Mouse (Mus musculus): ENCODE data around the gene Alkal2. TPM values are rescaled to one million over a fixed set of nuclear protein-coding genes. Genes with fewer than 3 reads are reported as not detected.
A peak's percentile ranks its signal among the peaks of the same experiment; 100 is the strongest.

The Alkal2 gene
- total and polyA plus RNA-seq, 3 experiments, result 0.04 TPM; not detected in 2

GRCm38 (mm10) chr12:30855442-30856159 is 28.5 kb upstream of the Alkal2 start:
- H3K4me3 ChIP-seq (ENCODE audit: control insufficient read depth in 1 of 2, insufficient read depth in 1 of 2, low read depth in 2 of 2, low read length in 2 of 2), result no peak overlapping the region
- H3K9ac ChIP-seq (ENCODE audit: control insufficient read depth, low read depth, low read length, poor library complexity, severe bottlenecking), result no peak overlapping the region
- DNase-seq (ENCODE audit: low read depth, low spot score), result peak; percentile 24
- H3K4me1 ChIP-seq (ENCODE audit: control insufficient read depth in 1 of 2, insufficient read depth in 2 of 2, low read length in 2 of 2), result no peaks in the 10 kb centered on the region
- H3K9me3 ChIP-seq (replicated peaks; ENCODE audit: insufficient read depth, low read length), result no peaks in the 10 kb centered on the region
- no peaks in the 10 kb centered on the region for H3K79me2 ChIP-seq (ENCODE audit: control insufficient read depth, insufficient read depth, low read length, poor library complexity)
- no peaks in the 10 kb centered on the region for H3K27me3 ChIP-seq (ENCODE audit: control insufficient read depth in 1 of 2, insufficient read depth in 2 of 2, low read length in 2 of 2)
- no peak overlapping the region for H3K27ac ChIP-seq (ENCODE audit: control insufficient read depth, low read depth, low read length)
- TF ChIP-seq SMC3 (IDR thresholded peaks at IDR 0.05; ENCODE audit: low read depth, low read length) (no peak), MAFK (IDR thresholded peaks at IDR 0.05; ENCODE audit: borderline replicate concordance, low read depth, low read length) (no peak), ZMIZ1 (IDR thresholded peaks at IDR 0.05; ENCODE audit: low read depth, low read length) (no peak), ETS1 (IDR thresholded peaks at IDR 0.05; ENCODE audit: low read depth, low read length) (no peak), MAX (IDR thresholded peaks at IDR 0.05; ENCODE audit: low read length) (no peak), NELFE (IDR thresholded peaks at IDR 0.05; ENCODE audit: low read depth, low read length) (no peak), BHLHE40 (IDR thresholded peaks at IDR 0.05; ENCODE audit: borderline replicate concordance, low read depth, low read length) (no peak), POLR2AphosphoS2 (IDR thresholded peaks at IDR 0.05; ENCODE audit: low read length) (no peak), GABPA (IDR thresholded peaks at IDR 0.05; ENCODE audit: low read depth, low read length) (no peak), TBP (IDR thresholded peaks at IDR 0.05; ENCODE audit: low read depth, low read length) (no peak), RCOR1 (IDR thresholded peaks at IDR 0.05; ENCODE audit: low read depth, low read length) (no peak), USF1 (IDR thresholded peaks at IDR 0.05; ENCODE audit: low read depth, low read length) (no peak), E2F4 (IDR thresholded peaks at IDR 0.05; ENCODE audit: borderline replicate concordance, low read depth, low read length) (no peak), HCFC1 (IDR thresholded peaks at IDR 0.05; ENCODE audit: low read depth, low read length) (no peak), JUND (IDR thresholded peaks at IDR 0.05; ENCODE audit: low read depth, low read length) (no peak), KAT2A (conservative IDR thresholded peaks at IDR 0.05; ENCODE audit: low read depth, low read length) (no peak), NRF1 (IDR thresholded peaks at IDR 0.05; ENCODE audit: insufficient read depth, low read depth, low read length, poor library complexity, severe bottlenecking) (no peak), GATA1 (IDR thresholded peaks at IDR 0.05; ENCODE audit: low read depth, low read length) (no peak), MYC (IDR thresholded peaks at IDR 0.05; ENCODE audit: low read depth, low read length) (no peak)
- no peaks in the 10 kb centered on the region for H3K36me3 ChIP-seq (ENCODE audit: control insufficient read depth in 1 of 2, insufficient read depth in 2 of 2, low read length in 2 of 2)

GRCm38 (mm10) chr12:30856172-30856571 is 27.9 kb upstream of the Alkal2 start:
- Histone ChIP-seq H3K9ac (ENCODE audit: control insufficient read depth, low read depth, low read length, poor library complexity, severe bottlenecking) (no peak overlapping the region), H3K79me2 (ENCODE audit: control insufficient read depth, insufficient read depth, low read length, poor library complexity) (no peaks in the 10 kb centered on the region), H3K27ac (ENCODE audit: control insufficient read depth, low read depth, low read length) (no peak overlapping the region), H3K36me3 (ENCODE audit: control insufficient read depth in 1 of 2, insufficient read depth in 2 of 2, low read length in 2 of 2) (no peaks in the 10 kb centered on the region), H3K4me3 (ENCODE audit: control insufficient read depth in 1 of 2, insufficient read depth in 1 of 2, low read depth in 2 of 2, low read length in 2 of 2) (no peak overlapping the region), H3K27me3 (ENCODE audit: control insufficient read depth in 1 of 2, insufficient read depth in 2 of 2, low read length in 2 of 2) (no peaks in the 10 kb centered on the region), H3K9me3 (replicated peaks; ENCODE audit: insufficient read depth, low read length) (no peaks in the 10 kb centered on the region), H3K4me1 (ENCODE audit: control insufficient read depth in 1 of 2, insufficient read depth in 2 of 2, low read length in 2 of 2) (no peaks in the 10 kb centered on the region)
- TF ChIP-seq TBP (IDR thresholded peaks at IDR 0.05; ENCODE audit: low read depth, low read length), result no peak
- TF ChIP-seq POLR2AphosphoS2 (IDR thresholded peaks at IDR 0.05; ENCODE audit: low read length), result no peak
- TF ChIP-seq POLR2AphosphoS5 (IDR thresholded peaks at IDR 0.05; ENCODE audit: borderline replicate concordance, low read depth, low read length), result no peak
- TF ChIP-seq ETS1 (IDR thresholded peaks at IDR 0.05; ENCODE audit: low read depth, low read length), result no peak
- TF ChIP-seq E2F4 (IDR thresholded peaks at IDR 0.05; ENCODE audit: borderline replicate concordance, low read depth, low read length), result no peak
- no peak for TF ChIP-seq USF2 (IDR thresholded peaks at IDR 0.05; ENCODE audit: borderline replicate concordance in 1 of 2, insufficient read depth in 1 of 2, low read depth in 1 of 2, low read length in 2 of 2)
- no peak for TF ChIP-seq GATA1 (IDR thresholded peaks at IDR 0.05; ENCODE audit: low read depth, low read length)
- TF ChIP-seq POLR2A (IDR thresholded peaks at IDR 0.05; ENCODE audit: control insufficient read depth in 1 of 2, insufficient read depth in 1 of 2, low read depth in 1 of 2, low read length in 2 of 2, poor library complexity in 1 of 2), result no peak
- TF ChIP-seq CHD1 (IDR thresholded peaks at IDR 0.05; ENCODE audit: low read depth, low read length), result no peak
- no peak for TF ChIP-seq ZC3H11A (IDR thresholded peaks at IDR 0.05; ENCODE audit: low read depth, low read length)
- no peak for TF ChIP-seq TAL1 (IDR thresholded peaks at IDR 0.05; ENCODE audit: low read length)
- TF ChIP-seq ZNF384 (IDR thresholded peaks at IDR 0.05; ENCODE audit: low read depth, low read length), result no peak
- TF ChIP-seq ZKSCAN1 (IDR thresholded peaks at IDR 0.05; ENCODE audit: low read depth, low read length), result no peak
- no peak for TF ChIP-seq MAX (IDR thresholded peaks at IDR 0.05; ENCODE audit: low read length)
- no peak for TF ChIP-seq GABPA (IDR thresholded peaks at IDR 0.05; ENCODE audit: low read depth, low read length)
- TF ChIP-seq HCFC1 (IDR thresholded peaks at IDR 0.05; ENCODE audit: low read depth, low read length), result no peak
- no peak for TF ChIP-seq ZMIZ1 (IDR thresholded peaks at IDR 0.05; ENCODE audit: low read depth, low read length)
- no peak for TF ChIP-seq UBTF (IDR thresholded peaks at IDR 0.05; ENCODE audit: borderline replicate concordance, insufficient read depth, low read depth, low read length)
- no peak for TF ChIP-seq CTCF (IDR thresholded peaks at IDR 0.05 in 2 of 3, conservative IDR thresholded peaks at IDR 0.05 in 1 of 3; ENCODE audit: control insufficient read depth in 1 of 3, insufficient read depth in 1 of 3, low read depth in 2 of 3, low read length in 3 of 3, poor library complexity in 1 of 3, severe bottlenecking in 1 of 3)
- DNase-seq (ENCODE audit: low read depth, low spot score), result no peak

Measured in MEL (cell line).